Mouse (Mus musculus) ES-CJ7 (cell line): ENCODE measurements at regions not wholly inside any gene's neighbourhood (a gene's known extent, or its start where the extent isn't known, plus 50 kb on each side); places are given as distances from the start of the nearest gene placed in this dataset.

Experiments
- DNase-seq: peaks from one replicate; pipeline ENCODE4 v3.0.0; 2011; ENCODE audit warnings: low read depth, low spot score

GRCm38 (mm10) chr6:117237096-117237495 is 68.8 kb downstream of the Cxcl12 start:
- DNase-seq, result no peak

GRCm38 (mm10) chr6:117241206-117241605 is 72.9 kb downstream of the Cxcl12 start:
- no peak for DNase-seq

- DNase-seq, result no peak
Measured at GRCm38 (mm10) chr6:117245398-117245797, 77.1 kb downstream of the Cxcl12 start.

GRCm38 (mm10) chr6:117245849-117246248 is 77.5 kb downstream of the Cxcl12 start:
- no peak for DNase-seq

- peak; percentile 56 for DNase-seq
Measured at GRCm38 (mm10) chr6:117249230-117249921, 81.0 kb downstream of the Cxcl12 start.

- DNase-seq, result peak; percentile 12
Measured at GRCm38 (mm10) chr6:117250051-117250450, 81.7 kb downstream of the Cxcl12 start.

- DNase-seq, result no peak
Measured at GRCm38 (mm10) chr6:117251383-117251925, 83.1 kb downstream of the Cxcl12 start.

GRCm38 (mm10) chr6:117252361-117252760 is 84.0 kb downstream of the Cxcl12 start:
- DNase-seq, result no peak

- no peak for DNase-seq
Measured at GRCm38 (mm10) chr6:117253036-117253435, 84.7 kb downstream of the Cxcl12 start.

GRCm38 (mm10) chr6:117253586-117254330 is 85.4 kb downstream of the Cxcl12 start:
- no peak for DNase-seq

- DNase-seq, result no peak
Measured at GRCm38 (mm10) chr6:117254620-117255228, 86.4 kb downstream of the Cxcl12 start.

- no peak for DNase-seq
Measured at GRCm38 (mm10) chr6:117255399-117256098, 87.2 kb downstream of the Cxcl12 start.

GRCm38 (mm10) chr6:117256099-117256471 is 87.8 kb downstream of the Cxcl12 start:
- DNase-seq, result no peak

GRCm38 (mm10) chr6:117257591-117257990 is 89.3 kb downstream of the Cxcl12 start:
- DNase-seq, result no peak

GRCm38 (mm10) chr6:117267906-117268305 is 99.6 kb downstream of the Cxcl12 start:
- DNase-seq, result no peak

- no peak for DNase-seq
Measured at GRCm38 (mm10) chr6:117268376-117268775, 100.0 kb downstream of the Cxcl12 start.

GRCm38 (mm10) chr6:117270261-117270660 is 101.9 kb downstream of the Cxcl12 start:
- DNase-seq, result no peak

GRCm38 (mm10) chr6:117271562-117272226 is 103.4 kb downstream of the Cxcl12 start:
- DNase-seq, result no peak

GRCm38 (mm10) chr6:117272227-117272955 is 104.1 kb downstream of the Cxcl12 start:
- DNase-seq, result no peak

- no peak for DNase-seq
Measured at GRCm38 (mm10) chr6:117275915-117276314, 107.6 kb downstream of the Cxcl12 start.

- no peak for DNase-seq
Measured at GRCm38 (mm10) chr6:117276850-117277249, 108.5 kb downstream of the Cxcl12 start.
